ENCODE assay signal across 8 mouse cellular contexts in the genomic region with DNA sequence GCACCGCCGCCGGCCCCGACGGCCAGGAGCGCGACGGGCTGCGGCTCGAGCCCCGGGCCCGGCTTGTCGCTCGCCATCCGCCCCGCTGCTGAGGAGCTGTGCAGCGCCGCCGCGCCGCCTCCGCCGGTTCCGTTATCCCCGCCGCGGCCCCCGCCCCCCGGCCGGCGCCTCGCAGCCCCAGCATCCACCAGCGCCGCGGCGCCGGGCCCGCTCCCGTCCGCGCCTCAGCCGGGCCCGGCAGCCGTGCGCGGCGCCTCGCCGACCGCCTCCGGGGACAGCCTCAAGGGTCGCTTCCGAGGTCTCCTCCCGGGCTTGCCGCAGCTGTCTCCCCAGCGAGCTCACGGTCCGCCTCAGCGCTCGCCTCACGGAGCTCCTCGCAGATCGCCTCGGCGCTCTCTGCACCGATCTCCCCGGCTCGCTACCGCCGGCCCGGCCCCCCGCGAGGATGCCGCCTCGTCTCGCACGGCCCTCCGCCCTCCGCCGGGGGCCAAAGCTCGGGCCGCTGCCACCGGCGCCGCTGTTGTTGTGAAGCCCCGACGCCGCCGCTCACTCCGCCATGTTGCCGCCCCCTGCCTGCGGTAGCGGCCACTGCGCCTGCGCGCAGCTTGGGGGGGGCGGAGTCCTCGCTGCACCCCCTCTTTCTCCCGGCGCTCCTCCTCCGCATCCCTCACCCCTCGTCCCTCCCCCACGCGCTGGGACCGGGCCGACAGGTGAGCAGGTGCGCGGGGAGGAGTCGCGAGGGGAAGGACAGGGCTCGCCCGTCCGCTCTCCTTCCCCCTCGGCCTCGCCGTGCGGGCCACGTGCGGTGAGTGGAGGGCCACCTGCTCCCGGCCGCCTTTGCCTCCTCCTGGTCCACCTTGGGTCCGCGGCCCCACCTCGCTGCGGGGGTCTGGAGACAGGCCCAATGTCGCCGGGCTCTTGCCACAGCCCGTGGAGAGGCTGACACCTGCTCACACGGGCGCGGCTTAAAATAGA. TPM values are rescaled to one million over a fixed set of nuclear protein-coding genes. Genes with fewer than 3 reads are reported as not detected.
A peak's percentile ranks its signal among the peaks of the same experiment; 100 is the strongest.
DNase-seq lines count a peak whose midpoint lies in the region; ATAC-seq and TF ChIP-seq lines count a peak whose summit lies in the region.

A gene (minus strand): TSS at position 543 of the 975 bp plus-strand sequence.

- peak; percentile 89 for ATAC-seq in intestine, postnatal 0 days
- no peak for ATAC-seq in activated CD4-positive, CD25-positive, alpha-beta regulatory T cell, adult 4 months

- peak within 1 kb of the TSS; percentile 73 for H3K27ac ChIP-seq in intestine, postnatal 0 days (ENCODE audit: low read depth, low read length)
- peak within 1 kb of the TSS; percentile 98 for H3K27ac ChIP-seq in midbrain, embryonic 10.5 days (replicated peaks)
- no peak within 1 kb of the TSS for H3K27ac ChIP-seq in small intestine, adult 2 months (ENCODE audit: insufficient read depth, low read depth, low read length)

- peaks cover 10% of the 10 kb centered on the region; the same call in 1 of the 2 replicates for H3K27me3 ChIP-seq in intestine, postnatal 0 days (replicated peaks; ENCODE audit: control insufficient read depth, insufficient read depth, low read length)
- peaks cover 18% of the 10 kb centered on the region for H3K27me3 ChIP-seq in midbrain, embryonic 10.5 days (ENCODE audit: low read depth, poor library complexity, severe bottlenecking)
- peaks cover 5% of the 10 kb centered on the region for H3K27me3 ChIP-seq in small intestine, adult 2 months (ENCODE audit: control insufficient read depth, insufficient read depth, low read length)

- intact Hi-C loops in left cerebral cortex, postnatal 14 days (cut with DNase I), result loop anchor here (2.0 to 5.0 kb wide), 2 partner anchors 176 to 177 kb away; no protein-coding TSS in a partner anchor

- WGBS in intestine, postnatal 0 days, result under 1% methylated on average over 92 of the region's 131 CpGs
- WGBS in midbrain, embryonic 10.5 days, result 1% methylated on average over 123 of the region's 131 CpGs
- WGBS in small intestine, adult 2 months, result under 1% methylated on average over 121 of the region's 131 CpGs

- H3K4me3 ChIP-seq in intestine, postnatal 0 days (ENCODE audit: low read depth, low read length), result peak within 1 kb of the TSS; percentile 94
- H3K4me3 ChIP-seq in midbrain, embryonic 10.5 days, result peak within 1 kb of the TSS; percentile 90
- H3K4me3 ChIP-seq in small intestine, adult 2 months (ENCODE audit: low read depth, low read length), result peak within 1 kb of the TSS; percentile 97

- peak; percentile 69 to 79 for DNase-seq in adrenal gland, postnatal 4 days (ENCODE audit: low spot score in 2 of 2)
- peak; percentile 88 for DNase-seq in embryo, embryonic 9.5 days (ENCODE audit: extremely low spot score)
- DNase-seq in gonadal fat pad, adult 2 months (ENCODE audit: low read depth), result no peak
- peak; percentile 87 to 91 for DNase-seq in left cerebral cortex, postnatal 14 days (ENCODE audit: low spot score in 2 of 2)
- peak; percentile 85 for DNase-seq in midbrain, embryonic 10.5 days (ENCODE audit: low spot score)

- H3K4me1 ChIP-seq in intestine, postnatal 0 days (replicated peaks; ENCODE audit: control insufficient read depth, insufficient read depth, low read length), result 0 out of 2 replicates have a peak, but pooled peaks cover 4% of the 10 kb centered on the region
- peaks cover 30% of the 10 kb centered on the region for H3K4me1 ChIP-seq in midbrain, embryonic 10.5 days
- peaks cover 5% of the 10 kb centered on the region; the same call in 1 of the 2 replicates for H3K4me1 ChIP-seq in small intestine, adult 2 months (ENCODE audit: control insufficient read depth, insufficient read depth, insufficient read length, low read length)

- no peak for TF ChIP-seq POLR2A in small intestine, adult 2 months (IDR thresholded peaks at IDR 0.05; ENCODE audit: low read depth, low read length)

- H3K9me3 ChIP-seq in intestine, postnatal 0 days (ENCODE audit: control insufficient read depth), result no peaks in the 10 kb centered on the region
- no peaks in the 10 kb centered on the region for H3K9me3 ChIP-seq in midbrain, embryonic 10.5 days (replicated peaks)

- H3K36me3 ChIP-seq in intestine, postnatal 0 days (ENCODE audit: control insufficient read depth, insufficient read depth), result no peaks in the 10 kb centered on the region
- H3K36me3 ChIP-seq in midbrain, embryonic 10.5 days, result no peaks in the 10 kb centered on the region
- H3K36me3 ChIP-seq in small intestine, adult 2 months (ENCODE audit: control insufficient read depth, insufficient read depth, low read length), result no peaks in the 10 kb centered on the region

- peak within 1 kb of the TSS; percentile 74 for H3K9ac ChIP-seq in intestine, postnatal 0 days (ENCODE audit: low read depth, low read length)

- peak; percentile 70 for TF ChIP-seq CTCF in intestine, postnatal 0 days (IDR thresholded peaks at IDR 0.05; ENCODE audit: low read depth)
- TF ChIP-seq CTCF in small intestine, adult 2 months (IDR thresholded peaks at IDR 0.05; ENCODE audit: extremely low read depth, insufficient read length, insufficient replicate concordance, low read depth, low read length), result no peak

- peak within 1 kb of the TSS; percentile 94 for H3K4me2 ChIP-seq in intestine, postnatal 0 days (replicated peaks; ENCODE audit: low read depth)

RNA-seq across cellular contexts. Expression of the gene that starts here (rescaled TPM):
- 10 to 100 TPM; 30.3 to 31.6 TPM for total RNA-seq in adrenal gland, postnatal 4 days (2021)
- 16.6 and 21.3 TPM in 2 replicates for polyA plus RNA-seq in gonadal fat pad, adult 2 months (2012; rRNA removed)
- 4.2 and 4.5 TPM in 2 replicates for polyA plus RNA-seq in intestine, postnatal 0 days (2015; fragmentation: Nextera tagmentation; extraction: Ambion mirVana)
- total RNA-seq in left cerebral cortex, postnatal 14 days (2021), result 100 to 1,000 TPM; 198 to 199 TPM
- 9.7 and 13.8 TPM in 2 replicates for polyA plus RNA-seq in midbrain, embryonic 10.5 days (2016; fragmentation: Nextera tagmentation; extraction: Ambion mirVana)
- polyA plus RNA-seq in small intestine, adult 2 months (2012; rRNA removed), result 2.4 TPM in 2 replicates
- under 1 TPM; 0.15 to 0.24 TPM for polyA plus RNA-seq in activated CD4-positive, CD25-positive, alpha-beta regulatory T cell, adult 4 months (2017; shearing (Covaris generic))

Comparison
In these comparisons a context has a peak if more than half of its experiments do, and no peak if none do; other contexts are left out.
1. RNA of the gene that starts here (total RNA-seq): 198 to 199 TPM in left cerebral cortex, postnatal 14 days; 30.3 to 31.6 TPM in adrenal gland, postnatal 4 days; every median in the first group is over 4 times any median in the second.
2. Peak in every context shown above with its lines, with median percentiles within 50 percentile points of each other: H3K4me3 ChIP-seq.